Mouse (Mus musculus) c-Kit-positive CD71-negative TER-119-negative erythroid progenitor cells, embryonic 14.5 days (primary cell): ENCODE data around the gene Ifi209.
"Not testable (repeated sequence)": the region's sequence is repeated elsewhere in the genome, so short reads cannot be mapped to it uniquely, and the experiment has no call there.

Experiments used
- DNase-seq: peaks from one replicate; pipeline ENCODE4 v3.0.0-alpha.2; 2013; ENCODE audit warnings: low read depth

The Ifi209 gene

DNA sequence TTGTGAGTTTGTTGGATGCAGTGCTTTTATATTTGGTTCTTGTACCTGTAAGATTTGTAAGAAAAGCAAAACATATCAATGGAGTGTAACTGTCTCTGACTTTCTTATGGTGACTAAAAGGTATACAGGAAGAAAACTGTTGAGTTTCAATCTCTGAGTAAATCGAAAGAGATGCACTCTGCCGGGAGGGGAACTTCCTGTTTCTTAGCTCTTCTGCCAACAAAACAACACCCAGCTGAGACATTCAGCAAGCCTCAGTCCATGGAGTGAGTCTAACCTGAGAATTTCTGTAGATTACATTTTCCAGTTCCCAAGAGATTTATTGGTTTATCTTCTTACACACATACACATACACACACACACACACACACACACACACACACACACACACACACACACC, at the start of gene Ifi209:
Gene Ifi209 (plus strand): TSS at position 296 of the 400 bp plus-strand sequence.
- DNase-seq = peak; percentile 10

DNA sequence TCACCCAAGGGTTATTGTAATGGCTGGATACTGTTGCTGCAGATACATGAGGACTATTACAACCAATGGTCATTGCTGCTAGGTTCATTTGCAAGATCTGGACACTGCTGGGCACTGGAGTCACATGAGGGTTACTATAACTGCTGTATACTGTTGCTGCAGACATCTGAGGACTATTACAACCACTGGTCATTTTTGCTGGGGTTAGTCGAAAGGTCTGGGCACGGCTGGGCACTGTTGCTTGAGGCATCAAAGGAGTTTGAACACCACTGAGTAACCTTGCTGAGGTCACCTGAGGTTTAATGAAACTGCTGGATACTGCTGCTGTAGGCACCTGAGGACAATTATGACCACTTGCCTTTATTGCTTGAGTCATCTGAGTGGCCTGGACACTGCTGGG, 41.0 kb upstream of the Ifi209 start:
- not testable (repeated sequence) for DNase-seq

GRCm38 (mm10) chr1:173598838-173599494, 31.8 kb upstream of the Ifi209 start, which contains the start of gene Ifi213:
Gene Ifi213, minus strand, starts transcription at chr1:173599274.
- DNase-seq = not testable (repeated sequence)

GRCm38 (mm10) chr1:173610291-173610690, 20.4 kb upstream of the Ifi209 start:
- not testable (repeated sequence) for DNase-seq

DNA sequence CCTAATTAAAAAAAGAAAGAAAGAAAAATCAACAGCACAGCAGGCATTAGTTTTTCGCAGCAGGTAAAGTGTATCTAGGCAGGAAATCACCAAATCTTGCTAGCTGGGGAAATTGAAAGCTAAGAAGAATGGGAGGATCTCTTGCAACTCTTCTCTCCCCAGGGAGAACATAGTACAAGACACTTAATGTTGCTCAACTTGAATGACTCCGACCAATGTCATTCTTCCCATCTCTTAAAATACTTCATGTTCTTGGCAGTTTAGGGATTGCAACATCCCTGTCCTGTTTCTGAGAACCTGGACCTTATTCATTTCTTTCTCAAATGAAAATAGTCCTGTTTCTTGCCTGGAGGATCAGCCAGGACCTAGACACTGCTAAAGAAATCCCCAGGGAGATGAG, 8.5 kb upstream of the Ifi209 start:
- not testable (repeated sequence) for DNase-seq

- DNase-seq = no peak
These were observed 6.7 kb upstream of the Ifi209 start for GRCm38 (mm10) chr1:173624052-173624451.

GRCm38 (mm10) chr1:173626686-173627085, 4.0 kb upstream of the Ifi209 start:
- no peak for DNase-seq

DNA sequence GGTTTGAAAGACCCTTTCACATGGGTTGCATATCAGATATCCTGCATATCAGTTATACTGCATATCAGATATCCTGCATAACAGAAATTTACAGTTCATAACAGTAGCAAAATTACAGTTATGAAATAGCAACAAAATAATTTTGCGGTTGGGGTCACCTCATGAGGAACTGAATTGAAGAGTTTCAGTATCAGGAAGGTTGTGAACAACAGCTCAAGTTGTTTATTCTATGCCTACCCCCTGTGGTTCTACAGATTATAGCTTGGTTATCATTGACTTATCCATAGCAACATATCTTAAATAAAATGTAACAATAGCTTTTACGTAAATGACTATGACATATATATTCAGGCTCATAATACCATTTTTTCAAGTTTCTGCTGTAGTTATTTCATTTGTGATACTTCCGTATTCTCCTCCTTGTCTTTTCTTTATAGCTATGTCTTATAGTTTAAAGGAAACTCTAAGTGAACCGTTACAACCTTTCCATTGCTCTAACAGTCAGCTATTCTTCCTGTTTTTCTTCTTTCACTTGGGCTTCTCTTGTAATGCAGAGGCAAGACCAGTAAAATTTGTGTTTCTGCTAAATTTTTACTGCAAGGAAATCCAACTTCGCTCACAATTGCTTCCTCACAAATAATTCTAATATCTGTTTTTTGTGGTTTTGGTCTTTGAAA, 3.4 kb downstream of the Ifi209 start:
- no peak for DNase-seq

DNA sequence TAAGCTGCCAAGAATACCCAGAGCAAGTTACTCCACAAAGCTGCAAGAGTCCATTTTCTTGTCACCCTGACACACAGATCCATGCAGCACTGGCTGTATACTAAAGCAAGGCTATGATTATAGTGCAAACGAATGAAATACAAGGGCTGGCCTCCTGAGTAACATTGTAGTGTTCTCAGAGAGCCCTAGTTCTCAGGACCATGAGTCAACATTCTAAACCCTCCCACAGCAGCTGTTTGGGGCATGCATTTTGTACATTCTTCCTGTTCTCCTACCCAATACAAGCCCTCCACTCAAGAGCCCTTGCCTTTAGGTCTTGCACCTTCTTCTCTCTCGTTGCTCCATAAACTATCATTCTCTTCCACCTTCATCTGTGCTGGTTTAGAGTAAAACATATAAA, 14.7 kb downstream of the Ifi209 start:
- DNase-seq = no peak

DNA sequence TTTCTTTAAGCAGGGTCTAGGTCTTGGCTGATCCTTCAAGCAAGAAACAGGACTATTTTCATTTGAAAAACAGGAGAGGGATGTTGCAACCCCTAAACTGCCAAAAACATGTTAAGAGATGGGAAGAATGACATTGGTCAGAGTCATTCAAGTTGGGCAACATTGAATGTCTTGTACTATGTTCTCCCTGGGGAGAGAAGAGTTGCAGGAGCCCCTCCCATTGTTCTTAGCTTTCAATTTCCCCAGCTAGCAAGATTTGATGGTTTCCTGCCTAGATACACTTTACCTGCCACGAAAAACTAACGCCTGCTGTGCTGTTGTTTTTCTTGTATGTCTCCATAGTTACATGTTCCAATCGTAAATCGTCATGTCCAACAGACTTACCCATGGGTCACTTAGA, 27.3 kb downstream of the Ifi209 start:
- DNase-seq = no peak

- not testable (repeated sequence) for DNase-seq
These were observed 42.9 kb downstream of the Ifi209 start, which contains the start of gene Ifi208 for GRCm38 (mm10) chr1:173673458-173674097. Gene Ifi208, plus strand, starts transcription at chr1:173673675.

DNA sequence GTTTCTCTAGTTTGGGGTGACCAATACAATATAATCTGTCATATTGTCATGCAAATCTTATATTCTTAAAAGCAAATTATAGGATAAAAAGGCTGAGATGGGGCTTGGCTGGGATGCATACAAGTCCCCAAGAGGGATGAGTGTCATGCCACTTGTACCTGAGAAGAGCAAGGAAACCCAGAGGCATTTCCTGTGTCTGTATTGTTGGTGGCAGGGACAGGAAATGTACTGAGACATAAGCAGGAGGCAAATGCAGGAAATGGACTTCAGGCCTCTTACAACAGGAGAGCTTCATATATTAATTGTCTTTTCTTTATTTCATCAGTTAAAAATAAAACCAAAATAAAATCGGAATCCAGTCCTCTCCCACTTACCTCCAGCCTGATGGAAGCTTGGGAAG, 47.9 kb downstream of the Ifi209 start:
- not testable (repeated sequence) for DNase-seq

- DNase-seq = no peak
These were observed 63.6 kb downstream of the Ifi209 start for GRCm38 (mm10) chr1:173694270-173694669.
